Mouse (Mus musculus) embryonic fibroblast, embryonic 13.5 days (primary cell): Measurements from ENCODE around the gene Gpr176. TPM values are rescaled to one million over a fixed set of nuclear protein-coding genes. Genes with fewer than 3 reads are reported as not detected.

Experiments used
- H3K27ac ChIP-seq: 2 replicates; pipeline ENCODE4 v1.5.1; 2012; ENCODE audit warnings: low read length, control low read depth, inconsistent platforms; ENCODE audit not compliant: insufficient read depth
- H3K4me1 ChIP-seq: 2 replicates; pipeline ENCODE4 v1.6.1; 2011; ENCODE audit warnings: low read length; ENCODE audit not compliant: control insufficient read depth, insufficient read depth
- H3K4me3 ChIP-seq: 2 replicates; pipeline ENCODE4 v1.5.1; 2011; ENCODE audit warnings: mild to moderate bottlenecking, control low read depth, low read length; ENCODE audit not compliant: insufficient read depth
- CTCF ChIP-seq: IDR thresholded peaks from 2 replicates; pipeline ENCODE4 v1.5.1; 2011; ENCODE audit warnings: mild to moderate bottlenecking, control low read depth, low read length, moderate library complexity, borderline replicate concordance; ENCODE audit not compliant: insufficient read depth
- POLR2A ChIP-seq: IDR thresholded peaks from 2 replicates; pipeline ENCODE4 v1.6.1; 2011; ENCODE audit warnings: low read depth, mild to moderate bottlenecking, control low read depth, low read length, moderate library complexity
- polyA plus RNA-seq: library from polyadenylated mRNA; stranded (reverse); fragments of >200 nt; gene quantifications from 2 replicates; pipeline ENCODE4 v1.2.4, GENCODE M21; 2011; ENCODE audit warnings: low read depth; ENCODE audit not compliant: missing spikeins, insufficient read length

Gpr176 gene
- polyA plus RNA-seq, 1 experiment = 60.0 TPM

DNA sequence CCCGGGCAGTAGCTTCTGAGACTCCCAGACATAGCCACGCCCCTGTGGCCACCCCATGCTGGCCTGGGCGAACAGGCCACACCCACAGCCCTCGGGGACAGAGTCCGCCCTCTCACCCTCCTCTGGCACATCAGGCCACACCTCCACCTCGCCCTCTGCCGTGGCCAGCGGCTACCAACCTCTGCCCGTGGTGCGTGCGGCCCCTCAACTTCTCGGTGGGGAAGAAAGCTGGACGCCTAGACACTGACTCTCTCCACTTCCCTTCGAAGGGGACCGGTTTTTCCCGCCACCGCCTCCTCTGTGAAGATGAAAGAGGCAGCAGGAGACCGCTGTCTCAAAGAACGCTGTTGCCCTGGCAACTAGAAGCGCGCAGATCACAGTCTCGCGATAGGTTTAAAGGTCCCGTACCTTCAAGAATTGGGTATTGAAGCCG lies 116.6 kb downstream of the Gpr176 start, which contains the start of gene Fsip1:
Fsip1 (minus strand) TSS at position 346 of the 433 bp plus-strand sequence.
- H3K4me3 ChIP-seq = peak within 1 kb of the TSS; percentile 43
- H3K27ac ChIP-seq = no peak within 1 kb of the TSS
- no peak for TF ChIP-seq CTCF
- no peak for TF ChIP-seq POLR2A
- H3K4me1 ChIP-seq = no peaks in the 10 kb centered on the region

DNA sequence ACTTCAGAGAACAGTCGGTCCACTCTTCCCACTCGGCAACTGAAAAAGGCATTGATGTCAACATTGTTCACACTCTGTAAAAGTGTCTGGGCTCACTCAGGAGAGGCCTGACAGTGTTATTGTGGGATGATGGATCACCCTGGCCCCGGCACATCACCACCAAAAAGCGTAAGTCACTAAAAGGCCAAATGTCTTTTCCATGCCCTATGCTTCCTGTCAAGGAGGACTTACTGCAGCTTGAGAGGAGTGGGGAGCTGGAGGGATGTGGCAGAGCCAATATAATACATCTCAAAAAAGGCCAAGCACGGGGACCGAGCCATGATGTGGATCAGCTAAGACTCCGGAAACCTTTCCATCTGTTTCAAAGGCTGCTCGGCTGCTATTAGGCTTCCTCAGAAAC lies 118.7 kb downstream of the Gpr176 start:
- Histone ChIP-seq H3K4me1 (no peaks in the 10 kb centered on the region), H3K27ac (no peak overlapping the region), H3K4me3 (no peak overlapping the region)
- TF ChIP-seq POLR2A (no peak), CTCF (no peak)

- H3K27ac ChIP-seq = peak overlapping the region; percentile 54
- H3K4me1 ChIP-seq = peaks cover 3% of the 10 kb centered on the region; the same call in 1 of the 2 replicates
- TF ChIP-seq POLR2A (no peak), CTCF (no peak)
- no peak overlapping the region for H3K4me3 ChIP-seq
Measured at GRCm38 (mm10) chr2:118248966-118249365, 124.3 kb downstream of the Gpr176 start.

DNA sequence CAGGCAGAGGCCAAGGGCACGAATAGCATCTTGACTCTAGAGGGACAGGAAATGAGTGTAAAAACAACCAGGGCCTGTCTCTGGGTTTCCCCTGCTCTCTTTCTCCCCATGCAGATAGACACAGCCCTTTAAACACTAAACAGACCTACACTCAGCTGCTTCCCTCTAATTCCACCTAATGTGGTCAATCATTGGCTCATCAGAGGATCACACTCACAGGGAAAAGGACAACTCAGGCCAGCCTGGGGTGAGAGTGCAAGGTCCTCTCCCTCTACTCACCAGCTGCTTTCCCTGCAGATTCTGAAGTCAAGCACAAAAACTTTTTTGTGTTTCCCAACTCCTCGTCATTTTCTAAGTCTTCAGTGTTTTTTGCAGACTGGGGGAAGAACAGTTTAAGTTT lies 125.2 kb downstream of the Gpr176 start:
- no peak for TF ChIP-seq POLR2A
- TF ChIP-seq CTCF = no peak
- H3K27ac ChIP-seq = no peak overlapping the region
- no peak overlapping the region for H3K4me3 ChIP-seq
- peaks cover 3% of the 10 kb centered on the region; the same call in 1 of the 2 replicates for H3K4me1 ChIP-seq

- Histone ChIP-seq H3K4me1 (peaks cover 3% of the 10 kb centered on the region; the same call in 1 of the 2 replicates), H3K27ac (no peak overlapping the region), H3K4me3 (no peak overlapping the region)
- TF ChIP-seq CTCF (peak; percentile 71; the same call in 1 of the 2 replicates), POLR2A (no peak)
Measured at GRCm38 (mm10) chr2:118245914-118246313, 127.3 kb downstream of the Gpr176 start.

DNA sequence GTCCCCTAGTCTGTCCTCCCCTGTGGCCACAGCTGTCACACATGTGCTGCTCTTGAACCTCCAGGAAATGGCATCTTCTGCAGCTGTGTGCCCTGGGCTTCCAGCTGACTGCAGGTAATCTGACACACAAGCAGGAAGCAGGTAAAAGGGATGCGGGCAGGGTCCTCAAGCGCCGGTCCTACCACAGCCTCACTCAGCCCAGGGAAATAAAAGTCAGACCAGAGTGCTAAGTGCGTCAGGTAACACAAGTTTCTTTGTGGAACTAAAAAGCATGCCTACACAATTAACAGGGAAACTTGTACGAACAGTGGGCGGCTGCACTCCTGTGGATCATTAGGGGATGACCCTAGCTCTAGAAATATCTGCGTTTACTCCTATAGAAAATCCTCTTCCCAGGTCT lies 137.0 kb downstream of the Gpr176 start:
- Histone ChIP-seq H3K4me1 (no peaks in the 10 kb centered on the region), H3K27ac (no peak overlapping the region), H3K4me3 (no peak overlapping the region)
- TF ChIP-seq POLR2A = no peak
- TF ChIP-seq CTCF = no peak

DNA sequence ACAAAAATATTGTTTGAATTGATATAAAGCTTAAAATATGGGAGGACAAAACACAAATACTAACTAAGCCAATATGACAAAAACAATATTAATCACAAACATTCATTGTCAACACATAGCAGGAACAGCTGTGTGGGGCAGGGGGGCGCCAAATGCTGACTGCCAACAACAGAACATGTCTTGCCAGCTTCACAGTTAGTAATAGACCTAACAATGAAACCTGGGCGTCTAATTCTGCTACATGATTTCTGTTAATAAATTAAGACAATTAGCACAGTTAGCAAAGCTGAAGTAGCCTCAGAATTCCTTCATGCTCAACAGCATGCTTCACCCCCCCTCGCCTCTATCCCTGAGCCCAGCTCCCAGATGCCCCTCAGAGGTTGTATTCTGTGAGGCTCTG lies 137.6 kb downstream of the Gpr176 start:
- TF ChIP-seq POLR2A (no peak), CTCF (no peak)
- no peak overlapping the region for H3K27ac ChIP-seq
- H3K4me3 ChIP-seq = no peak overlapping the region
- H3K4me1 ChIP-seq = no peaks in the 10 kb centered on the region

DNA sequence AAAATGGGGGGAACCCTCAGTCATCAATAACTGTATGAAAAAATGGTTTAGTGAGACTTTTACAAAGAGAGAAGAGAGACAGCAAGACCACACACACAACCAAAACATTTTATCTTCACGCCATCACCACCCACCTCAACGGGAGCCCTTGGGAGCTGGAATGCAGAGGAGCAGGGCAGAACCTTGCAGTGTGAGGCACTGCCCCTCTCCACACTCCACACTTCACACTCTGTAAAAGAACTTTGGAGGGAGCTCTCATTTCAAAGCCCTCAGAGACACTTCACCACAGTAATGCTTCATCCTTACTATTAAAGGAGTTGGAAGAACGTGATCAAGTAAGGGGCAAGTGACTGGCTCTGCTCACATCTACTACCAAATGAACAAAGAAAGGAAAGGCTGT lies 142.7 kb downstream of the Gpr176 start:
- no peaks in the 10 kb centered on the region; the same call in 1 of the 2 replicates for H3K4me1 ChIP-seq
- H3K4me3 ChIP-seq = no peak overlapping the region
- no peak for TF ChIP-seq CTCF
- no peak for TF ChIP-seq POLR2A
- H3K27ac ChIP-seq = no peak overlapping the region

GRCm38 (mm10) chr2:118228486-118229079 lies 144.6 kb downstream of the Gpr176 start:
- Histone ChIP-seq H3K27ac (no peak overlapping the region), H3K4me3 (no peak overlapping the region), H3K4me1 (peaks cover 6% of the 10 kb centered on the region; the same call in 1 of the 2 replicates)
- no peak for TF ChIP-seq CTCF
- TF ChIP-seq POLR2A = no peak

Other genes with a start within 250 kb of the Gpr176 start
- gene Fsip1, start 116.5 kb downstream of the Gpr176 start, polyA plus RNA-seq = 0.92 and 0.93 TPM in 2 replicates
- gene Eif2ak4, start 15.2 kb upstream of the Gpr176 start, polyA plus RNA-seq = 18.3 and 20.0 TPM in 2 replicates
- 203 and 217 TPM in 2 replicates for gene Srp14, start 106.3 kb upstream of the Gpr176 start, polyA plus RNA-seq
- 2.7 and 10.1 TPM in 2 replicates for gene Bmf, start 176.3 kb upstream of the Gpr176 start, polyA plus RNA-seq
- gene Bub1b, start 224.8 kb upstream of the Gpr176 start, polyA plus RNA-seq = 44.7 and 75.2 TPM in 2 replicates